Mouse (Mus musculus) stomach, embryonic 14.5 days (tissue): ENCODE results near the gene Wdr34. TPM values are rescaled to one million over a fixed set of nuclear protein-coding genes. Genes with fewer than 3 reads are reported as not detected.

Source experiments
- ATAC-seq: fragments of 200-750 bp; cut with Nextera tagmentation; 2 replicates; pipeline ENCODE4 v1.8.0; 2017; ENCODE audit warnings: low read depth, moderate TSS enrichment; ENCODE audit not compliant: insufficient number of reproducible peaks, insufficient read depth, low FRiP score
- H3K27ac ChIP-seq: fragments of 300-500 bp; sonication (generic); 2 replicates; pipeline ENCODE4 v1.5.1; 2014; ENCODE audit warnings: mild to moderate bottlenecking, low read length, moderate library complexity, mixed read lengths
- H3K27me3 ChIP-seq: fragments of 300-500 bp; sonication (generic); 2 replicates; pipeline ENCODE4 v1.6.1; 2014; ENCODE audit warnings: low read length, control low read depth, mixed read lengths; ENCODE audit not compliant: control insufficient read depth, insufficient read depth
- H3K36me3 ChIP-seq: fragments of 300-500 bp; sonication (generic); 2 replicates; pipeline ENCODE4 v1.6.1; 2014; ENCODE audit warnings: mild to moderate bottlenecking, control low read depth, low read length, moderate library complexity, mixed read lengths; ENCODE audit not compliant: control insufficient read depth, insufficient read depth
- H3K4me1 ChIP-seq: fragments of 300-500 bp; sonication (generic); 2 replicates; pipeline ENCODE4 v1.6.1; 2014; ENCODE audit warnings: low read length, control low read depth, mixed read lengths; ENCODE audit not compliant: control insufficient read depth, insufficient read depth
- H3K4me2 ChIP-seq: fragments of 300-500 bp; sonication (generic); replicated peaks from 2 replicates; pipeline ENCODE4 v1.6.1; 2014; ENCODE audit warnings: low read depth, low read length, control low read depth
- H3K4me3 ChIP-seq: fragments of 300-500 bp; sonication (generic); 2 replicates; pipeline ENCODE4 v1.5.1; 2014; ENCODE audit warnings: low read depth, low read length, control low read depth
- H3K9ac ChIP-seq: fragments of 300-500 bp; sonication (generic); replicated peaks from 2 replicates; pipeline ENCODE4 v1.6.1; 2014; ENCODE audit warnings: low read depth, mild to moderate bottlenecking, control low read depth, low read length, moderate library complexity, mixed read lengths
- H3K9me3 ChIP-seq: fragments of 300-500 bp; sonication (generic); 2 replicates; pipeline ENCODE4 v1.6.1; 2016; ENCODE audit warnings: low read depth, low read length, control low read depth; ENCODE audit not compliant: control insufficient read depth
- WGBS: fragments of 180-500 bp; shearing (Covaris S2); extraction: QIAGEN DNeasy Blood & Tissue Kit; methylation state at CpG from one replicate; pipeline ENCODE4 v1.1.7; 2014; 5-methylcytosine and 5-hydroxymethylcytosine counted together
- polyA plus RNA-seq: library from polyadenylated mRNA; unstranded; fragments of >200 nt; fragmentation: Nextera tagmentation; extraction: Ambion mirVana; gene quantifications from 2 replicates; pipeline ENCODE4 v1.2.1, GENCODE M21; 2014

The Wdr34 gene
- polyA plus RNA-seq, 1 experiment from 2014 or later = 32.7 TPM

GRCm38 (mm10) chr2:30075625-30076024 lies 26.9 kb upstream of the Wdr34 start:
- Histone ChIP-seq H3K36me3 (peaks cover 15% of the 10 kb centered on the region), H3K9ac (no peak overlapping the region), H3K9me3 (no peaks in the 10 kb centered on the region), H3K27me3 (no peaks in the 10 kb centered on the region), H3K4me2 (no peak overlapping the region), H3K27ac (no peak overlapping the region), H3K4me1 (0 out of 2 replicates have a peak, but pooled peaks cover 7% of the 10 kb centered on the region), H3K4me3 (no peak overlapping the region)
- WGBS = 43% methylated on average over 3 of the region's 3 CpGs
- no peak for ATAC-seq

GRCm38 (mm10) chr2:30073285-30073684 lies 24.6 kb upstream of the Wdr34 start:
- H3K4me3 ChIP-seq = no peak overlapping the region
- no peaks in the 10 kb centered on the region for H3K9me3 ChIP-seq
- H3K9ac ChIP-seq = no peak overlapping the region
- peaks cover 33% of the 10 kb centered on the region for H3K36me3 ChIP-seq
- H3K4me1 ChIP-seq = peaks cover 3% of the 10 kb centered on the region; the same call in 1 of the 2 replicates
- WGBS = 67% methylated on average over 3 of the region's 3 CpGs
- no peak overlapping the region for H3K4me2 ChIP-seq
- no peak for ATAC-seq
- H3K27me3 ChIP-seq = no peaks in the 10 kb centered on the region
- H3K27ac ChIP-seq = no peak overlapping the region

- 82% methylated on average over 7 of the region's 7 CpGs for WGBS
- Histone ChIP-seq H3K4me2 (no peak overlapping the region), H3K36me3 (peaks cover 36% of the 10 kb centered on the region), H3K27me3 (no peaks in the 10 kb centered on the region), H3K9ac (no peak overlapping the region), H3K27ac (no peak overlapping the region), H3K4me3 (no peak overlapping the region), H3K4me1 (peaks cover 4% of the 10 kb centered on the region; the same call in 1 of the 2 replicates), H3K9me3 (no peaks in the 10 kb centered on the region)
- ATAC-seq = no peak
These were observed 24.2 kb upstream of the Wdr34 start for GRCm38 (mm10) chr2:30072875-30073274.

GRCm38 (mm10) chr2:30067962-30068361 lies 19.3 kb upstream of the Wdr34 start:
- Histone ChIP-seq H3K4me1 (peaks cover 21% of the 10 kb centered on the region), H3K36me3 (peaks cover 29% of the 10 kb centered on the region), H3K4me3 (peak overlapping the region; percentile 100), H3K27ac (no peak overlapping the region), H3K9me3 (no peaks in the 10 kb centered on the region), H3K9ac (peak overlapping the region; percentile 99), H3K4me2 (peak overlapping the region; percentile 69), H3K27me3 (no peaks in the 10 kb centered on the region)
- no peak for ATAC-seq
- WGBS = 22% methylated on average over 7 of the region's 7 CpGs

- ATAC-seq = peak; percentile 7; the same call in 1 of the 2 replicates
- under 1% methylated on average over 56 of the region's 69 CpGs for WGBS
- Histone ChIP-seq H3K4me1 (peaks cover 21% of the 10 kb centered on the region), H3K9me3 (no peaks in the 10 kb centered on the region), H3K4me2 (peak overlapping the region; percentile 69), H3K36me3 (peaks cover 23% of the 10 kb centered on the region), H3K27ac (peak overlapping the region; percentile 100), H3K4me3 (peak overlapping the region; percentile 100), H3K9ac (peak overlapping the region; percentile 99), H3K27me3 (no peaks in the 10 kb centered on the region)
These were observed 18.6 kb upstream of the Wdr34 start for GRCm38 (mm10) chr2:30067031-30067888.

GRCm38 (mm10) chr2:30066046-30066901 lies 17.6 kb upstream of the Wdr34 start:
- Histone ChIP-seq H3K27ac (peak overlapping the region; percentile 100), H3K27me3 (no peaks in the 10 kb centered on the region), H3K9me3 (no peaks in the 10 kb centered on the region), H3K4me2 (peak overlapping the region; percentile 45), H3K9ac (peak overlapping the region; percentile 99), H3K36me3 (peaks cover 23% of the 10 kb centered on the region), H3K4me3 (peak overlapping the region; percentile 100), H3K4me1 (peaks cover 22% of the 10 kb centered on the region)
- ATAC-seq = peak; percentile 91
- under 1% methylated on average over 67 of the region's 101 CpGs for WGBS

- no peak for ATAC-seq
- Histone ChIP-seq H3K27ac (peak overlapping the region; percentile 10; the same call in 1 of the 2 replicates), H3K27me3 (no peaks in the 10 kb centered on the region), H3K9me3 (no peaks in the 10 kb centered on the region), H3K9ac (no peak overlapping the region; the same call in 1 of the 2 replicates), H3K4me1 (peaks cover 25% of the 10 kb centered on the region), H3K4me2 (peak overlapping the region; percentile 64), H3K4me3 (peak overlapping the region; percentile 61), H3K36me3 (peaks cover 8% of the 10 kb centered on the region)
- WGBS = 32% methylated on average over 3 of the region's 3 CpGs
These were observed 15.6 kb upstream of the Wdr34 start for GRCm38 (mm10) chr2:30064298-30064697.

- Histone ChIP-seq H3K4me1 (peaks cover 25% of the 10 kb centered on the region), H3K36me3 (peaks cover 3% of the 10 kb centered on the region; the same call in 1 of the 2 replicates), H3K4me2 (peak overlapping the region; percentile 64), H3K9ac (peak overlapping the region; percentile 77), H3K9me3 (no peaks in the 10 kb centered on the region), H3K27ac (peak overlapping the region; percentile 92; the same call in 1 of the 2 replicates), H3K27me3 (no peaks in the 10 kb centered on the region), H3K4me3 (peak overlapping the region; percentile 61)
- 8% methylated on average over 3 of the region's 3 CpGs for WGBS
- ATAC-seq = no peak
These were observed 15.1 kb upstream of the Wdr34 start for GRCm38 (mm10) chr2:30063791-30064190.
